Mouse (Mus musculus): ENCODE measurements around the gene Fbrsl1.

GRCm38 (mm10) chr5:110421393-110421792 is 26.9 kb downstream of the Fbrsl1 start:
- TF ChIP-seq POLR2A (IDR thresholded peaks at IDR 0.05; ENCODE audit: borderline replicate concordance, extremely low read depth, low read depth, low read length) (no peak), CTCF (IDR thresholded peaks at IDR 0.05; ENCODE audit: insufficient read depth, low read length) (no peak)

Data from lung, adult 2 months (tissue).